Mouse (Mus musculus): ENCODE results near the gene Ugcg.

The Ugcg gene

GRCm38 (mm10) chr4:59188474-59188801 lies 619 bp upstream of the Ugcg start:
- intact Hi-C loops (cut with DNase I): loop anchor here (5.0 kb wide), 3 partner anchors 66 to 134 kb away; no protein-coding TSS in a partner anchor

DNA sequence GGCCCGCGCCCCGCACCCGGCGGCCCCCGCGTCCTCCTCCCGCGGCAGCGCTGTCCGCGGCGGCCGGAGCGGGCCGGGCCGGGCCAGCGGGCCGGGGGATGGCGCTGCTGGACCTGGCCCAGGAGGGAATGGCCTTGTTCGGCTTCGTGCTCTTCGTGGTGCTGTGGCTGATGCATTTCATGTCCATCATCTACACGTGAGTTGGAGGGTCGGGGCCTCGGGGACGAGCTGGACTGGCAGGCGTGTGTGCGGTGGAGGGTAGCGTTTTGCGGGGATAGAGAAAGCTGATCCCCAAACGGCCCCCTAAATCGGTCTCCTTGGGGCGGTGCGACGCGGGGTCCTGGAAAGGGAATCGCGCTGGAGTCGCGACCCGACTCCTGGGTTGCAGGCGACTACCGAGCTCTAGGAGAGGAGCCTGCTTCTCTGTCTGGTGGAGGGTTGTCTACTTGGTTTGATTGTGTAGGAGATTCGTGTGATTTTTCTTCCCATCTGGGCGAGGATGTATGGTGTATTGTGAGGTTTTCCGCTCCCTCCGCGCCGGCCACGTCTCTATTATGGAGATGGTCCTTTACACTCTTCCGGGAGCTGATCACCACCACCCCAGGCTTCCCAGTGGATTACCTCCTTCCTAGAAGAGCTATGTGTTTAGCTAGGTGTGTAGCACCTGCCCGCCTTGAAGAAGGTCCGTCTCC lies 635 bp downstream of the Ugcg start:
- intact Hi-C loops (cut with DNase I): loop anchor here (5.0 kb wide), 3 partner anchors 67 to 133 kb away; no protein-coding TSS in a partner anchor

DNA sequence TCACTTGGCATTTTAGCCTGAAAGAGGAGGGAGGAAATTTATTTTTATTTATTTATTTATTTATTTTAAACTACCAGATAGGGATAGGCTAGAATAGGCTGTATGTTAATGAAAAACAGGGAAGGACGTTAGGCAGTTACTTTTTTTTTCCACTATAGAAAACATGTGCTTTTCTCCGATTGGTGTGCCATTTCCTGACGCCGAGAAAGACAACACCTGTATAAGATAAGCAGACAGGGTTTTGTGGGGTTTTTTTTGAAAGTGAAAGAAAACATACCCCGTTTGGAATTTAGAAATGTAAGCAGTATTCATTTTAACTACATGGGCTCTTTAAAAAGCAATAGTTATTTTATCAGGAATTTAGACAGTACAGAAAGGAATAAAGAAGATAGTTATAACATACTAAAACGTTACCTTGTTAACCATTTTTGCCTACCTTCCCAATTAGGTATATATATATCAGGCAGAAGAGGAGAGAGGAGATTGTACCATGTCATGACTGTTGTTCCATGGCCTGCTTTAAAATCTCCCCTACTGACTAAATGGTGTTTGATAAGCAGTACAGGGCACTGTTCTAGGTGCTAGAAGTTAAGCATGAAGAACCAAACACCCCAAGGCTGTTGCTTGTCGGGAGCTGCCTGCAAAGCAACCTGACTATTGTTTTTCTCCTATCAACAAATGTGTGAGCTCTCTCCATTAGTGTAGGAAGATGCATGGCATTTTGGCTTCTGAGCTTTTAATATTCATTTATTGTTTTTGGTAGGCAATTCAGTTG lies 1.8 kb downstream of the Ugcg start:
- intact Hi-C loops (cut with DNase I): no loop called here

GRCm38 (mm10) chr4:59194731-59195496 lies 5.9 kb downstream of the Ugcg start:
- intact Hi-C loops (cut with DNase I): no loop called here

GRCm38 (mm10) chr4:59196346-59197077 lies 7.5 kb downstream of the Ugcg start:
- intact Hi-C loops (cut with DNase I): no loop called here

- intact Hi-C loops (cut with DNase I): no loop called here
Measured at GRCm38 (mm10) chr4:59197078-59197424, 8.0 kb downstream of the Ugcg start.

DNA sequence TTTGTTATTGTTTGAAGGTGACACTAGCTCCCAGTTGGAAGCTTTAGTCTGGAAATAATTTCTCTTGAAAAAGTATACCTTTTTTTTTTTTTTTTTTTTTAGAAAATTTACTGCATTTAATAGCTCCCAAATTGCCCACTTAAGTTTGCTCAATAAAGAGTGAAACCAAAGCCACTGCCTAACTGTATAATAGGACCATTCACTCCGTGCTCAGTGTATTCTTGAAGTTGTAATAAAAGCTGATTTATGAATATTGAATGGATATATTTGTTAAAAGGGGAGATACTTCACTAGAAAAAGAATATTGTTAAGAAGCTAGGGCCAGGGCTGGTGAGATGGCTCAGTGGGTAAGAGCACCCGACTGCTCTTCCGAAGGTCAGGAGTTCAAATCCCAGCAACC lies 8.4 kb downstream of the Ugcg start:
- intact Hi-C loops (cut with DNase I): no loop called here

DNA sequence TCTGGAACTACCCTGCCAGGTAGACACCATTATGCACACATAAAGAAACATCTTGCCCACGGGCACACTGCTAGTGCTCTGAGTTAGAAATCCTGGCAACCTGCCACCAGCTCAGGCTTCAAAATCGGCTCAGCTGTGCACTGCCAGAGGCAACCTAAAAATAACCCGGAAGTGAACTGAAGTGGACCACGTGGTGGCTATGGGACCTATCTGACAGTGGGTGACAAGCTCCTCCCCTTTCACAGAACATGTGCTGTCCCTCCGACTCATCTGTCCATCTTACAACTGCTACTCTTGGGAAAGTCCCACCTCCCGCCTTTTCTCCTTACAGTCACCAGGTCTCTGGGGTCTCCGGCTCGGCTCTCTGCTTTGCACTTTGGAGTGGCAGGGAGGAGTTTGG lies 10.3 kb downstream of the Ugcg start:
- intact Hi-C loops (cut with DNase I): no loop called here

DNA sequence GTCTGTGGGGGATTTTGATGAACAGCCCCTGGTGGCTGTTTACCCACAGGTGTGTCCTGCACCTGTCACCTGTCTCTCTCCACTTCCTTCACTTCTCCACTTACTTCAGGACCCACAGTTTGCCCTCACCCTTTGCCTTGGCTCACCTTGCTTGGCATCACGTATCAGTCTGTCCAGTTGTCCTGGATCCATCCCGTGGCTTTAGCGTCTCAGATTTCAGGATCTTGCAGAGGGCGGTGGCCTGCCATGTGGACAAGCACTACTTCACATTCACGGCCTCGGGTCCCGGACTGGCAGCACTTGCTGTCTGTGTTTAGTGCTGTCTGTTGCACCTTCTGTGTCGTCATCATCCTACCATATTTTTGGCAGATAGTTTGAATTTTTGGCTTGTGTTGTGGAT lies 10.7 kb downstream of the Ugcg start:
- intact Hi-C loops (cut with DNase I): no loop called here

DNA sequence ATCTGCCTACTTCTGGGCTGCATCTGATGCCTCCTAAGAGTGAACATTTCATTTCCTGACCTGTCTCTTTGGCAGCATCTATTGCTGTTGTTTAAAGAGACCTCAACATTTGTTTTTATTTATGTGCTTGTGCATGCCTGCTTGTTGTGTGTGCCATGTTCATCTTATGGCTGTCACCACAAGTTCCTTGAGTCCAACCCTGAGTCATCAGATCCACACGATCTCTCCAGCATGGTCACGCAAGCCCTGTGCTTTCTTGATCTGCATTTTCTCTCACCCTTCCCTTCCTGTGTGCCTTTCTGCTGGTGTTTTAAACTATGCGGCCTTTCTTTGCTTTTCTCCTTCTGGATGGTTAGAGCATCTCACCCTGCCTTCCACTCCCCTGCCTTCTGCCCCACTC lies 11.6 kb downstream of the Ugcg start:
- intact Hi-C loops (cut with DNase I): no loop called here

DNA sequence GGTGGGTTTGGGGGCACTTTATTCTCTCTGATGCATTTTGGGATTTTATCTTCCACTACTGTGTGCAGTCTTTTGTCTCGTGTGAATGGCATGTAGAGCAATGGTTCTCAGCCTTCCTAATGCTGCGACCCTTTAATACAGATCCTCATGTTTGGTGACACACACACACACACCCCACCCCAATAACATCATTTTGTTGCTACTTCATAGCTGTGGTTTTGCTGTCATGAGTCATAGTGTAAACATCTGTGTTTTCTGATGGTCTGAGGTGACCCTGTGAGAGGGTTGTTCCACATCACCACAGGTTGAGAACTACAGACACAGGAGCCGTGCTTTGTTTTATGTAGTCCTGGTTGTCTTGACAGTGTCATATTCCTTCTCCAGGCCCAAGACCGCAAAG lies 15.6 kb downstream of the Ugcg start:
- intact Hi-C loops (cut with DNase I): no loop called here

DNA sequence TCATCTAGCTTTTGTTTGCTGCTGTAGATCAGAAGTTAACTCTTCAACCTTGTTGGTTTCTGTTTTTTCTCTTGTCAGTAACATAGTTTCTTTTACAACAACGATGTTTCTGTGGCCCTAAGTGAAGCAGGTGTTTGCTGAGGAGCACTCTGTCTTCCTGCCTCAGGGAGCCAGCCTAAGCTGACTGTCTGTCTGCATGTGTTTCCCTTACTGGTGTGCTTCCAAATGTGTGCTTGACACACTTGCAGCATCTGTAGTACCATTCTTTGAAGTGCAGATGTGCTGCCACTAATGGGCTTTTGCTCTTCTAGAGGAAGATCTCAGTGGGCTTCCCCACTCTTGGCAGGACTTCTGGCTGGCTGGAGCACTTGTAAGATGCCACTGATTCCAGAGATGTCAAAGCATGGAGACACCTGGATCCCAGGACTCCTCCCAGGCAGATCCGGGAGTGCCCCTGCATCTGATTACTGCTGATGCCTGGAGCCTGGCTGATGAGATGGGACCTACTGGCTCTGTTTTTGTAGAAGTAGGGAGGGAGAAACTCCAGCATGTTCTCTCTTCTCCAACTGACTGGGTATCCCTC lies 16.8 kb downstream of the Ugcg start:
- intact Hi-C loops (cut with DNase I): no loop called here

DNA sequence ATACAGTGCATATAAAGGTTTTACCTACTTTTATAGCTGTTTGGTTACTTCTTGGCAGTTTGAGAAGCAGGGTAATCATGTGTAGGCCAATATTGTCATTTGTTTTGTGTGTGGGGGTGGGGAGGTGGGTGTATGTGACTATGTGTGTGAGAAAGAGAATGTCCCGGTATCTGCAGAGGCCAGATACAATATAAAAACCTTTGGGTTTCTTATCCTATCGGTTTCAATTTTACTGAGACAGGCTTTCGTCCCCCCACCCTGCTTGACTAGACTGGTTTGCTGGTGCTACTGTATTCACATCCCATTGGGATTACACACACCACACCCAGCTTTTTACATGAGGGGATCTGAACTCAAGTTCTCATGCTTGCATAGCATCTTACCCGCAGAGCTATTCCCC lies 17.5 kb downstream of the Ugcg start:
- intact Hi-C loops (cut with DNase I): no loop called here

GRCm38 (mm10) chr4:59208607-59209006 lies 19.6 kb downstream of the Ugcg start:
- intact Hi-C loops (cut with DNase I): no loop called here

GRCm38 (mm10) chr4:59211181-59211580 lies 22.1 kb downstream of the Ugcg start:
- intact Hi-C loops (cut with DNase I): no loop called here

GRCm38 (mm10) chr4:59213833-59214232 lies 24.8 kb downstream of the Ugcg start:
- intact Hi-C loops (cut with DNase I): no loop called here

DNA sequence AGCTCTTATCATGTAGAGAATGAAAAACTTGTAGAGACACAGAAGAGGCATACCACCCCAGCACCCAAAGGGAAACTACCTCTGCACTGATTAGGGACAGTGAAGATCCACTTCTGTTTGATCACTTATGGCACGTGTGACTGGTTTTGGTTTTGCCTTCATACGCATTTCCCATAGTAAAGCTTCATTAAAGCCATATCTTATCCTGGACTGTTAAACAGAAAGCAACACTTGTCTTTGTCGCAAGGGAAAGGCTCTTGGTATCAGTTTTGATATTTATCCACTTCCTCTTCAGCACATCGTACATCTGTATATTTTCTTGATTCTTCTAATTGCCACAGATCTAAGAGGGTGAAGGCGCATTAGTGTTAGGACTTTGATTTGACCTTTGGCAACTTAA lies 25.6 kb downstream of the Ugcg start:
- intact Hi-C loops (cut with DNase I): no loop called here

DNA sequence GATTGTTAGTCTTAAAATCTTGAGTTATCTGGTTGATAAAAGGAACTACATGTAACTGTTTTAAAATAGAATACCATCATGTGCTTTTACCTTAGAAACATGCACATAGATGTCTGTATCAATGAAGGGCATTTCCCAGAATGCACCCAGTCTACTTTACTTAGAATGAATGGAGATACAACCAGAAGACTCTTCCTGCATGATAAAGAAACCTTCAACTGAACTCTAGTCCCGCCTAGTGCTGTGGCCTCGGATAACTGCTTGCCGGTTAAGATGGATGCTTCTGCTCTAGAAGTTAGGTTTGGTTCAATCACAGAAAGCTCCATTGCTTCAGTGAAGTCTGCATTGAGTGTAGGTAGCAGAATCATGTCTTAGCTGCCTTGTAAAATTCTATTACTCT lies 26.5 kb downstream of the Ugcg start:
- intact Hi-C loops (cut with DNase I): no loop called here

GRCm38 (mm10) chr4:59217101-59217500 lies 28.0 kb downstream of the Ugcg start:
- intact Hi-C loops (cut with DNase I): no loop called here

DNA sequence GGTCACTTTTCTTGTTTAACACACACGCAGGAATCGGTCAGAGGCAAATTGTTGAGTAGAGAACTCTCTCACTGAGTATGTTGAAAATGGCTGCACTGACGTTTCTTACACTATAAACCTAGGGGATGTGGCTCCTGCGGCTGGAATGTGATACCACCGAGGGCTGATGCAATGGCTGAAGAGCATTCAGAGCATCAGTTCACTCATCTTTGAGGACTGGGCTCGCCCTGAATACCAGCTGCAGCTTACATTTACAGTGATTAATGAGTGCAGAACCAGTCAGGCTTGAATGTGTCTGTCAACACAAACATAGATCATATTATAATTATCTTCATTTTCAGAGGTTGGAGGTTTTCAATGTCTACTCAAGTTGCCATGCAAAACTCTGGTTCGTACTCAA lies 29.1 kb downstream of the Ugcg start:
- intact Hi-C loops (cut with DNase I): no loop called here

DNA sequence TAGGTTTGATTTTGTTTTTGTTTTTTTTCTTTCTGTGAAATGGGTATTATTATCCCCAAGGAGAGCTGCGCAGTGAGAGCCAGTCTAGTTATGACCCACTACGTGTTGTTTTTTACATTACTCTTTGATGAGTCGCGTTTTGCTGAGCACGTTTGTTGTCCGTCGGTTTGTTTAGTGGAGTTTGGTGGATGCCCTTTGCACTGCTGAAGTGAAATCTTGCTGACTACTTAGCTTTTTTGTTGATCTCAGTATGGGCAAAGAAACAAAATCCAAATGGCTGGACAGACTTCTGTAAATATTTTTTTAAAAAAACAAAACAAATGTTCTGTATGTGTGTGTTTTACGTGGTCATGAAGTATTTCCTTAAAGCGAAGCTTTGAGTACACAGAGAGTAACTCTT lies 33.2 kb downstream of the Ugcg start:
- intact Hi-C loops (cut with DNase I): no loop called here

Measured in adrenal gland (tissue).